Mouse (Mus musculus) skeletal muscle tissue, postnatal 0 days (tissue): ENCODE measurements around the gene Rpl12. TPM values are rescaled to one million over a fixed set of nuclear protein-coding genes. Genes with fewer than 3 reads are reported as not detected.

Experiments
- polyA plus RNA-seq: library from polyadenylated mRNA; unstranded; fragments of >200 nt; fragmentation: Nextera tagmentation; extraction: Ambion mirVana; gene quantifications from 2 replicates; pipeline ENCODE4 v1.2.1, GENCODE M21; 2015

Rpl12 gene
- polyA plus RNA-seq, result 83.4 and 90.5 TPM in 2 replicates

DNA sequence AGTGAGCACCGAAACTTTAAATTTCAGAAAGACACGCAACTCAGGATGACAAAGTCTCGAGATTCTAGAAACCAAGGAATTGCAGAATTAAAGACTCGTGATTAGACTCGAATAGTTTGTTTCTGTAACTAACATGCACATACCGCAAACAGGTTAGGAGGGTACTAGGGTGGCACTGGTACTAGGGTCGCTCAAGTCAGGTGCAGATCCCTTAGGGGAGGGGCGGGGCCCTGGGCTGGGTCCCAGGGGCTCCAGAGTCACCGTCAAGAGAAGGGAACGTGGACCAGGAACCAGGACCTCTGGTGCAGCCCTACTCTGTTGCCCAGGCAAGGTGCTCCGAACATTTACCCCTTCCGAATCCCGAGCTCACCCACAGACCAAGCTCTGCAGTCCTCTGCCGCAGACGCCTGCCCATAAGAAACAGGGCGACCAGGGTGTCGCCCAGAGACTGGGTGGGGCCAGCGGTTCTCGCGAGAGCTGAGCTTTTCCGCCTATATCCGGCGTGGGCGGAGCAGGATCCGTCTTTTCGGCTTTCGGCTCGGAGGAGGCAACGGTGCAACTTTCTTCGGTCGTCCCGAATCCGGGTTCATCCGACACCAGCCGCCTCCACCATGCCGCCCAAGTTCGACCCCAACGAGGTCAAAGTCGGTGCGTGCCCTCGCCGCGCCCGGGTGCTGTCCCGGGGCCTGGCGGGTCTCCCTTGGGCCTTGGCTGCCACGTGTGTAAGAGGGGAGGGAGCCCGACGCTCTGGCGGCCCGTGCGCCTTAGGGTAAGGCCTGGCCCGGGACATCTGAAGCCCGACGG is at the start of gene Rpl12, which contains the start of gene Lrsam1:
TSS of gene Rpl12 (plus strand) at position 368 of the 804 bp plus-strand sequence.
TSS of gene Lrsam1 (minus strand) at position 423 of the 804 bp plus-strand sequence.

DNA sequence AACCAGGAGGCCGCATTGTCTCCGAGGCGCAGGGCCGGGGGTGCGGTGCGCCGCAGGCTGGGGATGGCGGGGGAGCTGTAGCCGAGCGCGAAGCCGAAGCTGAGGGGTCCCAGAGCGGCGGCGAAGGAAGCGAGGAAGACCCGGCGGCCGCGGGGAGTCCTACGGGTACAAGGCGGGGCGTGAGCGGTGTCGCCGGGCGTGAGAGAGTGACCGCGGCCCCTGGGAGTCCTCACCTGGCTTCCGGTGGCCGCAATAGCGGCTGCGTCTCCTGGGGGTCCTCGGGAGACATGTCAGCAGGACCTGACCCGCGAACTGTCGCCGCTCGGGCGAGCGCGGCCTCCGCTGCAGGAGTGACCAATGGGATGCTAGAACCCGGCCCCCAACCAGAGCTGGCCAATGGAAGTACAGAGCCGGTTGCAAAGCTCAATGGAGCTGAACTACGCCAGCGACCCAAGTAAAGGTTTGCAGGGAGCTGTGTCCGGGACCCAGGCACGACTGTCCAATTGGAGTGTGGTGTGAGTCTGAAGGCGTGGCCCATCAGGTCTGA is 20.4 kb downstream of the Rpl12 start, which contains the start of gene Slc2a8:
TSS of gene Slc2a8 (minus strand) at position 359 of the 547 bp plus-strand sequence.

Other genes starting within 250 kb of the Rpl12 start
- gene Cdk9, start 248.5 kb upstream of the Rpl12 start, polyA plus RNA-seq, result 39.9 and 45.0 TPM in 2 replicates
- 14.7 and 15.3 TPM in 2 replicates for gene Sh2d3c, start 240.5 kb upstream of the Rpl12 start, polyA plus RNA-seq
- gene 6330409D20Rik, start 220.5 kb upstream of the Rpl12 start, polyA plus RNA-seq, result 0.28 TPM in 1 of 2 replicates, not detected in the other
- 25.0 and 32.8 TPM in 2 replicates for gene Tor2a, start 204.3 kb upstream of the Rpl12 start, polyA plus RNA-seq
- gene Ttc16, start 185.9 kb upstream of the Rpl12 start, polyA plus RNA-seq, result 0.13 and 0.16 TPM in 2 replicates
- gene Ptrh1, start 185.8 kb upstream of the Rpl12 start, polyA plus RNA-seq, result 1.8 TPM in 2 replicates
- gene Cfap157, start 177.1 kb upstream of the Rpl12 start, polyA plus RNA-seq, result 0.46 TPM in 1 of 2 replicates, not detected in the other
- gene Stxbp1, start 114.3 kb upstream of the Rpl12 start, polyA plus RNA-seq, result 5.3 and 5.5 TPM in 2 replicates
- gene Fam129b, start 85.4 kb upstream of the Rpl12 start, polyA plus RNA-seq, result 13.5 and 17.2 TPM in 2 replicates
- gene Lrsam1, start 55 bp downstream of the Rpl12 start, polyA plus RNA-seq, result 5.9 and 6.7 TPM in 2 replicates
- 9.2 and 11.3 TPM in 2 replicates for gene Slc2a8, start 20.5 kb downstream of the Rpl12 start, polyA plus RNA-seq
- 2.2 and 3.1 TPM in 2 replicates for gene Garnl3, start 170.1 kb downstream of the Rpl12 start, polyA plus RNA-seq